In genomic region chr5:23709661-23710060, GRCm38 (mm10) we compare ENCODE assay signal across 20 mouse cellular contexts. TPM values are rescaled to one million over a fixed set of nuclear protein-coding genes. Genes with fewer than 3 reads are reported as not detected.
DNase-seq lines count a peak whose midpoint lies in the region; ATAC-seq and TF ChIP-seq lines count a peak whose summit lies in the region.
"Had no signal": no experiment of that assay in that cellular context is flagged by ENCODE, and none has a peak within 500 bp of the region (broad histone marks: within the 10 kb centered on the region; RNA-seq: fewer than 3 reads in every experiment).

No protein-coding gene starts in this region.

- 98% methylated on average over 1 of the region's 1 CpGs for WGBS in heart, embryonic 11.5 days (ENCODE audit: insufficient replicate concordance)
- 98% methylated on average over 1 of the region's 1 CpGs for WGBS in kidney, embryonic 14.5 days

- no peak overlapping the region for H3K4me2 ChIP-seq in heart, embryonic 11.5 days
- H3K4me2 ChIP-seq in kidney, embryonic 14.5 days (replicated peaks; ENCODE audit: low read depth, low read length): no peak overlapping the region
- H3K4me2 ChIP-seq: embryonic facial prominence, embryonic 12.5 days; forebrain, embryonic 15.5 days; hindbrain, embryonic 14.5 days had no signal

- peaks cover 19% of the 10 kb centered on the region for H3K9me3 ChIP-seq in heart, embryonic 11.5 days (replicated peaks; ENCODE audit: control insufficient read depth, low read length)
- peaks cover 40% of the 10 kb centered on the region for H3K9me3 ChIP-seq in kidney, embryonic 14.5 days (ENCODE audit: control insufficient read depth, low read length)
- H3K9me3 ChIP-seq: forebrain, embryonic 15.5 days had no signal

- ATAC-seq in heart, embryonic 11.5 days (replicated peaks; ENCODE audit: insufficient number of reproducible peaks, low FRiP score, low TSS enrichment): no peak
- no peak for ATAC-seq in inflammation-experienced regulatory T-cells, adult 6 months
- no peak for ATAC-seq in kidney, embryonic 14.5 days (ENCODE audit: low FRiP score, low TSS enrichment)
- ATAC-seq: forebrain, embryonic 15.5 days; Patski had no signal

- DNase-seq in heart, adult 11 months: peak; percentile 39
- DNase-seq in left cerebral cortex, adult 2 months (ENCODE audit: extremely low spot score in 1 of 2, low spot score in 2 of 2): no peak
- DNase-seq in left cerebral cortex, adult 11 months (ENCODE audit: low spot score): no peak
- peak; percentile 22 to 39 for DNase-seq in B cell, adult 2 months
- DNase-seq in NIH3T3 (ENCODE audit: low read depth): peak; percentile 32
- DNase-seq: adrenal gland, adult 8-10 months; cerebellum, adult 11-12 months; cerebellum, adult 9-10 months; cerebellum, postnatal 25 days; gastrocnemius, postnatal 14 days; heart, postnatal 10 days; kidney, adult 11 months; kidney, adult 9 months had no signal

- H3K4me3 ChIP-seq in heart, embryonic 11.5 days (ENCODE audit: low read depth, low read length): no peak overlapping the region
- no peak overlapping the region for H3K4me3 ChIP-seq in left cerebral cortex, adult 2 months
- H3K4me3 ChIP-seq in kidney, embryonic 14.5 days (ENCODE audit: low read length): no peak overlapping the region
- H3K4me3 ChIP-seq: embryonic facial prominence, embryonic 12.5 days; forebrain, embryonic 15.5 days had no signal

- H3K27ac ChIP-seq in heart, embryonic 11.5 days (ENCODE audit: low read depth, low read length): no peak overlapping the region
- no peak overlapping the region for H3K27ac ChIP-seq in left cerebral cortex, adult 2 months
- H3K27ac ChIP-seq in kidney, embryonic 14.5 days (ENCODE audit: low read depth, low read length): no peak overlapping the region
- H3K27ac ChIP-seq: embryonic facial prominence, embryonic 12.5 days; forebrain, embryonic 15.5 days; hindbrain, embryonic 14.5 days had no signal

- H3K27me3 ChIP-seq in heart, embryonic 11.5 days (ENCODE audit: control insufficient read depth, insufficient read depth, low read length): no peaks in the 10 kb centered on the region
- H3K27me3 ChIP-seq in kidney, embryonic 14.5 days (ENCODE audit: control insufficient read depth, insufficient read depth, low read length): no peaks in the 10 kb centered on the region
- H3K27me3 ChIP-seq: embryonic facial prominence, embryonic 12.5 days; forebrain, embryonic 15.5 days; Patski had no signal

- H3K4me1 ChIP-seq in heart, embryonic 11.5 days (ENCODE audit: control insufficient read depth, insufficient read depth, low read length): no peaks in the 10 kb centered on the region
- H3K4me1 ChIP-seq in kidney, embryonic 14.5 days (ENCODE audit: control insufficient read depth, insufficient read depth, low read length): no peaks in the 10 kb centered on the region
- H3K4me1 ChIP-seq: embryonic facial prominence, embryonic 12.5 days had no signal

- intact Hi-C loops in left cerebral cortex, adult 2 months (cut with DNase I): no loop called here

- no peak overlapping the region for H3K9ac ChIP-seq in heart, embryonic 11.5 days (ENCODE audit: low read depth, low read length)
- no peak overlapping the region for H3K9ac ChIP-seq in kidney, embryonic 14.5 days (ENCODE audit: low read depth, low read length)
- H3K9ac ChIP-seq: embryonic facial prominence, embryonic 12.5 days; forebrain, embryonic 15.5 days; hindbrain, embryonic 14.5 days had no signal

- peaks cover 34% of the 10 kb centered on the region for H3K36me3 ChIP-seq in heart, embryonic 11.5 days (ENCODE audit: control insufficient read depth, insufficient read depth, low read length)
- H3K36me3 ChIP-seq in kidney, embryonic 14.5 days (ENCODE audit: control insufficient read depth, insufficient read depth, low read length): peaks cover 41% of the 10 kb centered on the region

- peak; percentile 32 for TF ChIP-seq CTCF in left cerebral cortex, adult 2 months (IDR thresholded peaks at IDR 0.05)

RNA-seq across cellular contexts. Expression of gene Srpk2, which starts 25.2 kb away (rescaled TPM):
- polyA plus RNA-seq in heart, embryonic 11.5 days (2014; fragmentation: Nextera tagmentation; extraction: Ambion mirVana): 44.0 and 46.4 TPM in 2 replicates
- total RNA-seq in left cerebral cortex, adult 2 months (2021): 100 to 1,000 TPM; 179 to 201 TPM
- polyA plus RNA-seq in inflammation-experienced regulatory T-cells, adult 6 months (2017; shearing (Covaris generic)): 10 to 100 TPM; 71.5 to 98.3 (median 72.5) TPM
- 41.8 and 50.8 TPM in 2 replicates for polyA plus RNA-seq in kidney, embryonic 14.5 days (2014; fragmentation: Nextera tagmentation; extraction: Ambion mirVana)

Comparison
In these comparisons a context has a peak if more than half of its experiments do, and no peak if none do; other contexts are left out.
1. DNase-seq: peak in heart, adult 11 months (single experiment), B cell, adult 2 months (2 of 2) and NIH3T3 (single experiment); none in left cerebral cortex, adult 2 months (0 of 2) and left cerebral cortex, adult 11 months (single experiment).